In genomic region chr3:66555538-66555937, GRCm38 (mm10) we compare ENCODE assay signal across 21 mouse cellular contexts.
"Had no signal": no experiment of that assay in that cellular context is flagged by ENCODE, and none has a peak within 500 bp of the region (broad histone marks: within the 10 kb centered on the region; RNA-seq: fewer than 3 reads in every experiment).

No protein-coding gene starts in this region.

- DNase-seq: kidney, adult 2 months; kidney, postnatal 25 days; layer of hippocampus, adult 9-11 months; liver; lung, adult 18-20 months; lung, postnatal 10 days; lung, postnatal 36 days; right cerebral cortex, adult 18-20 months; right cerebral cortex, postnatal 14 days; right cerebral cortex, postnatal 4 days; thymus, adult 2 months; thymus, postnatal 25 days had no signal

- H3K36me3 ChIP-seq: limb, embryonic 10.5 days; limb, embryonic 13.5 days; liver, embryonic 12.5 days; liver, embryonic 15.5 days; lung, embryonic 15.5 days; midbrain, embryonic 13.5 days had no signal

- H3K9me3 ChIP-seq: limb, embryonic 10.5 days; limb, embryonic 13.5 days; liver, embryonic 12.5 days; liver, embryonic 15.5 days; lung, embryonic 15.5 days; midbrain, embryonic 13.5 days had no signal

- H3K4me3 ChIP-seq: layer of hippocampus, adult 2 months; limb, embryonic 10.5 days; limb, embryonic 13.5 days; liver, embryonic 12.5 days; liver, embryonic 15.5 days; lung, embryonic 15.5 days; midbrain, embryonic 13.5 days had no signal

- H3K4me2 ChIP-seq: limb, embryonic 13.5 days; liver, embryonic 12.5 days; liver, embryonic 15.5 days; lung, embryonic 15.5 days; midbrain, embryonic 13.5 days had no signal

- H3K27me3 ChIP-seq: limb, embryonic 13.5 days; liver, embryonic 12.5 days; liver, embryonic 15.5 days; lung, embryonic 15.5 days; midbrain, embryonic 13.5 days had no signal

- H3K27ac ChIP-seq: kidney, postnatal 0 days; layer of hippocampus, adult 2 months; limb, embryonic 10.5 days; limb, embryonic 13.5 days; liver, embryonic 12.5 days; liver, embryonic 15.5 days; lung, embryonic 15.5 days; midbrain, embryonic 13.5 days; stomach, postnatal 0 days had no signal

- ATAC-seq: liver, embryonic 12.5 days; midbrain, embryonic 13.5 days had no signal

- H3K9ac ChIP-seq: limb, embryonic 13.5 days; liver, embryonic 12.5 days; liver, embryonic 15.5 days; lung, embryonic 15.5 days; midbrain, embryonic 13.5 days had no signal

- H3K4me1 ChIP-seq: limb, embryonic 13.5 days; liver, embryonic 15.5 days; lung, embryonic 15.5 days had no signal
